Mouse (Mus musculus) large intestine, adult 2 months (tissue): Measurements from ENCODE around the gene Teddm1a. TPM values are rescaled to one million over a fixed set of nuclear protein-coding genes. Genes with fewer than 3 reads are reported as not detected.
A peak's percentile ranks its signal among the peaks of the same experiment; 100 is the strongest.
"Not testable (repeated sequence)": the region's sequence is repeated elsewhere in the genome, so short reads cannot be mapped to it uniquely, and the experiment has no call there.

Experiments used
- DNase-seq: peaks from one replicate; pipeline ENCODE4 v3.0.0-alpha.2; 2012; ENCODE audit warnings: low read depth, low spot score
- WGBS: fragments of 180-500 bp; shearing (Covaris S2); methylation state at CpG from one replicate; pipeline ENCODE4 v1.1.7; 2018; 5-methylcytosine and 5-hydroxymethylcytosine counted together
- polyA plus RNA-seq: library from polyadenylated mRNA; depleted of rRNA; stranded (reverse); fragments of >200 nt; gene quantifications from 2 replicates; pipeline ENCODE4 v1.2.3, GENCODE M21; 2012; rRNA removed

Gene Teddm1a
- 0.06 and 0.14 TPM in 2 replicates for polyA plus RNA-seq

DNA sequence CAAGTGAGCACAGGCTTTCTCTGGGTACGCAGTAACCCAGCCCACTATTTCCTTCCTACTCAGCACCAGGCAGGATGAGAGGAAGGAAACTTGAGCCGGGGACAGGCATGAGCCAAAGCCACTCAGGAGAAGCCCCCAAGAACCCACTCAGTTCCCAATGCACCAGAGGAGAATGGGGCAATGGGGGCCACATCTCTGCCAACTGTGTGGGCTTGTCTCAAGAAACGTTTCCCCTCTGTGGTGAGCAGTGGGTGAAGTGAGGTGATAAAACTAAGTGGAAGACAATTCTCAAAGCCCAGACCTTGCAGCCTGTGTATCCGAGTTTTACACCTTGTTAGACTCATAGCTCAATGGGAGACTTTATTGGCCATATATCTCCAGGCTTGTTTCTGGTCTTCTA, at the start of gene Teddm1a:
TSS of gene Teddm1a (plus strand) at position 301 of the 400 bp plus-strand sequence.
- 55% methylated on average over 4 of the region's 4 CpGs for WGBS
- DNase-seq: no peak

DNA sequence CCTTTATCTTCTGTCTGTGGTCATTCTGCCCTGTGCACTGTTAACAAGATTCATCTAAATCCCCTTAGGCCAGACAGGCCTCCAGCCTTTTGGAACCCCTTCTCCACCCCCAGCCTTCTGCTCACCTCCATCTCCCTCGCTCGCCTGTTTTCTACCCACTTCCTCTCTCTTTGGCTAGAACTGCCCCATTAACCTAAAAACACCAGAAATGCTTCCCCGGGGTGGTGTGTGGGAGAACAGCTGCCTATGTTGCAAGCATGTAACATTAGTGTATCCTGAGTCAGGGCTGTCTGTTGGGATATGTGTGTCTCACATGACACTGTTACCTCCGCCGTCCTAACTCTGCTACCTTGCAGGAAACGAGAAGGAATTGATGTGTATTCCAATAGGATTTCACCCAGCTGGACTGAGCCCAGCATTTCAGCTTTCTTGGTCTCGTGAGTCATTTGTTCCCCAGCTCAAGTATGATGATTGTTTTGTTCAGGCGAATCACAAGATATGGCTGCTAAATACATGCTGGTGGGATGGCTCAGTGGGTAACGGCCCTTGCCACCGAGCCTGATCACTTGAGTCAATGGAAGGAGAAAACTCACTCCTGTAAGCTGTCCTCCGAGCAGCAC, 49.3 kb upstream of the Teddm1a start:
- DNase-seq: no peak
- 85% methylated on average over 11 of the region's 11 CpGs for WGBS

DNA sequence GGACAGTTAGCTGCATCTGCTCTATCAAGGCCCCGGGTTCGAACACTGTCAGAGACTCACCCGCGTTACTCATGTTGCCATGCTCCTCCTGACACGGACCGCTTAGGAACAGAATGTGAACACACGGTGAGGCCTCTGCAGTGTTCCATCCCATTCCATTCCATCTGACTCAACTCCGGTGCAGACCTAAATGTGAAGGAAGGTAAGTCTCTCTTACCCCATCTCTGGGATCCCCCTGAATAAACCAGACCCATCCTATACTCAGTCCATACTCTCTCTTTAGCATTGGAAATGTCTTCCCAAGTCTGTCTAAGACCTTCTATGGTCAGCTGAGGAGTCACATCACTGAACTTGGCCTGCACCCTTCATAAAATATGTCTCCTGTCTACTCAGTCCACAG, 47.5 kb upstream of the Teddm1a start, which contains the start of gene Rgsl1:
TSS of gene Rgsl1 (minus strand) at position 101 of the 400 bp plus-strand sequence.
- DNase-seq: no peak
- 96% methylated on average over 8 of the region's 8 CpGs for WGBS

DNA sequence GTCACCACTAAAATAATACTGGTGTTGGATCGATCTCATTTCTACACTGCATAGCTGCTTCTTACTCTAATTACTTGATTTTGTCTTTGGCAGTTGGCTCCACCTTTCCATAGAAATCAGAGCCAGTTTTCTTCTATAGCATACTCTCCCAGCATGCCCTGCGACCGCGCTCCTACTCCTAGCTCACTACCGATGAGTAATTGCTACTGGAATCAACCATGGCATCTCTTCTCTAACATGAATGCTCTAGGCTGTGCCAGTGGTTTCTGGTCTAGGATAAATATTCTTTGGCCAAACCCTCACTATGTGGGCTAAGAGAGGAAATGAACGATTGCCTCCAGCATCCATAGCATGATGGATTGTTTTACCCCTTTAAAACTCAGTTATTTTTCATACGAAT, 45.1 kb upstream of the Teddm1a start:
- DNase-seq: no peak
- 84% methylated on average over 7 of the region's 7 CpGs for WGBS

DNA sequence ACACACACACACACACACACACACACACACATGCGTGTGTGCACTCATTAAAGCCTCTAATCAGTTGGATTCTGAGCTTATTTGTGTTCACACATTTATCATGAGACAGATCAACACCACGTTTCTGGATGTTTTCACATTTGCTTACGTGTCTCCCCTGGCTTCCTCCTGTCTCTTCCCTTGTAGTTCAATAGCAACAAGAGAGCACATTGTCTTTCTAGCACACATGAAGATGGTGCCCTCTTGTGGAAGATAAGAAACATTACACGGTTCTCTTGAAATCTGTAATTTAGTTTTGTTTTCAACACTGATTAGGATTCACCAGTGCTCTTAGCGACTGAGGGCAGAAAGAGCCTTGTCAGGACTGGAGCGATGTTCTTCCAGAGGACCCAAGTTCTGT, 44.7 kb upstream of the Teddm1a start:
- WGBS: 22% methylated on average over 6 of the region's 6 CpGs
- peak; percentile 7 for DNase-seq

DNA sequence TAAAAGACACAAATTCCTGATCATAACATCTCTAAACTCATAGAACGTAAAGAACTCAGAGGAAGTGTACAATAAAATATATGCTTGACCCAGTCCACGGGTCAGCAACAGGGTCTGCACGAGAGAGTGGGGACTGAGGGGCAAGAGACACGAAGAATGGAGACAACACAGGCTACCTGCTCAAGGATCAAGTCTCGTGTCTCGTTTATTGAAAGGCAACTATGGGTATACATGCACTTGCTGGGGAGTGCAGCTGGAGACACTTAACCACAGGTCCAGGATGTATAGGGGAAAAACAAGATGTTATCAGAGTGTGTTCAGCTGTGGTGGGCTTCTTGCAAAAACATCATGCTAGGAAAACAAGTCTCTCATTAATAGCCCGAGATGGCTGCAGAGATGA, 38.8 kb upstream of the Teddm1a start:
- 61% methylated on average over 7 of the region's 7 CpGs for WGBS
- DNase-seq: not testable (repeated sequence)

DNA sequence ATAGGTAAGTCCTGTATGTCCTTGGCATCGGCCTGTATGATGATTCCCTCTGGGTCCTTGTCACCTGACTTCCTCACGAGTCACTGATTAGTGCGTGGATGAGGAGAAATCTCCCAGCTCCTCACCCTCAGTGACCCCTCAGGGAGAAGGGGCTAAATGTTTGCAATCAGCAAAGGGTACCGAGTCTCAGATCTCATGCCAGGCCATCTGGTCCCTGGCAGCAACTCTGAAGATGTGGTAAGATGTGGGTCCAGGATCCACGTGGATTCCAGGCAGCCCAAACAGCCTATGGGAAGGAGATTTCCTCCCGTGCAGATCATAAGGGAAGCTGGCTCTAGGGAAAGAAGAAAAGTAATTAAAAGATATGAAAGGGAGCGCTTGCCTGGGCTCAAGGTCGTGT, 35.6 kb upstream of the Teddm1a start:
- WGBS: 74% methylated on average over 8 of the region's 8 CpGs
- no peak for DNase-seq

DNA sequence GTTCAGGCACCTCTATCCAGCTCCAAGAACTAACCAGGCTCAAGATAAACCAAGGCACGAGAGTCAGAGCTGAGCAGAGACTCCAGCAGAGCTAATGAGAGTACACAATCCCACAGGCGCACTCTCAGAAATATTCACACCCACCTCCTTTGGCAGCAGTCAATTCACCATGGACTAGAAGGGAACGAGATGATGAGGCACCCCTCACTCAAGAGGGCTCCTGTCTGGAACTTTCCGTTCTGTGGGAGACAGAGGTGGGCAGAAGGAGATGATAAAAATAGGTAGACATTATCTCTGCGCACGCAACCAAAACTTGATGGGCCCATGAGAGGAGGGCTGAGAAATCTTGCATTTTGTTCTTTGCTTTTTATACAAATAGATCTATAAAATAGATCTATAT, 17.5 kb upstream of the Teddm1a start, which contains the start of gene Teddm1b:
TSS of gene Teddm1b (plus strand) at position 301 of the 400 bp plus-strand sequence.
- DNase-seq: no peak
- WGBS: 76% methylated on average over 6 of the region's 6 CpGs

DNA sequence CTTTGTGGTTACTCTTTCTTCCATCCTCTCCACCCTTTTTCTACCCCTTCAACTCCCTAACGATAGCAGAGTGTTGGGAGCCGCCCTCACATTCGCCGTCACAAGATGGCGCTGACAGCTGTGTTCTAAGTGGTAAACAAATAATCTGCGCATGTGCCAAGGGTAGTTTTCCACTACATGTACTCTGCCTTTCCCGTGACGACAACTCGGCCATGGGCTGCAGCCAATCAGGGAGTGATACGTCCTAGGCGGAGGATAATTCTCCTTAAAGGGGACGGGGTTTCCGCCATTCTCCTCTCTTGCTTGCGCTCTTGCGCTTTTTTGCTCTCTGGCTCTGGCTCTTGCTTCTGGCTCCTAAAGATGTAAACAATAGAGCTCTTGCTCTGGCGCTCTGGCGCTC, 11.2 kb upstream of the Teddm1a start:
- WGBS: 96% methylated on average over 17 of the region's 17 CpGs

DNA sequence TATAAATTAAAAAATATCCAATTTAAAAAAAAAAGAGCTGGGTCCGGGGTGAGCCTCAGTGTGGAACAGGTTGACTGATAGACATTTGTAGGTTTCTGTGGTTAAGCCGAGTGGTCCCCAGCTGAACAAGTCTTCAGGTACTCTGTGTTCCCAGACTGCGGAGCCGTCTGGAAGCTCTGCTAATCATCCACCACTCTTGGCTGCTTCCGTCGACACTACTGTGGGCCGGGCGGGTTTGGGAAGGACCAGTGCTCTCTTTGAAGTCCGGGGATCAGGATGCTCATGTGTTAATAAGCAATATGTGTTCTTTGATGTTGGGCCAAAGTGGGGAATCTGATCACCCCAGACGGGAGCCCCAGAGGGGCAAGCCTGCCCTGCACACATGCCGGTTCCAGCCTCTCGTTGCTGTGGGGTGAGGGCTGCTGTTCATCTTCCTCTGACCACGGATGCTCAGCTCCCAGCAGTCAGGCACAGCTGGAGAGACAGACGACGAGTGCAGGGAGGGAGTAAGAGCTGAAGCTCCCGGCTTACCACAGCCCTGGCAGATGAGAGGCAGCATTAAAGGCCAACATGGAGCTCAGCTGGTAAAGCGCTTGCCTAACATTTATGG, 5.4 kb upstream of the Teddm1a start:
- 53% methylated on average over 17 of the region's 17 CpGs for WGBS
- DNase-seq: no peak

More for the DNA sequence above, 11.2 kb upstream of the Teddm1a start:
- DNase-seq: not testable (repeated sequence)

DNA sequence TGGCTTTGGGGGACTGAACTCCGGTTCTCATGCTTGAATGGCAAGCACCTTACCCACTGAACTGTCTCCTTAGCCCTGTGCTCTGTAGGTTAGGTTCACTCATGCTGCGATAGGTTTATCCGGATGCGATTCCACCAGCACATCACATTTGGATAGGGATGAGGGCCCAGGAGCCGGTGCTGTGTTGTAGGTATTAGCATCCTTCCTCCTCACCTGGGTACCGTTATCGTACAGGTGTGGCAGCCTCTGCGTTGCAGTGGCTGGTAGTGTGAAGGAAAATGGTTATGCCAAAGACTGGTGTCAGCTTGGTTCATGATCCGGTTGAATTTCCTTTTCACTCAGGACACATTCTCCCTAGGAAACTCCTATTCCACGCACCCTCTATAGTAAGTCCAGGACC, 1.4 kb upstream of the Teddm1a start:
- 95% methylated on average over 10 of the region's 10 CpGs for WGBS
- no peak for DNase-seq

DNA sequence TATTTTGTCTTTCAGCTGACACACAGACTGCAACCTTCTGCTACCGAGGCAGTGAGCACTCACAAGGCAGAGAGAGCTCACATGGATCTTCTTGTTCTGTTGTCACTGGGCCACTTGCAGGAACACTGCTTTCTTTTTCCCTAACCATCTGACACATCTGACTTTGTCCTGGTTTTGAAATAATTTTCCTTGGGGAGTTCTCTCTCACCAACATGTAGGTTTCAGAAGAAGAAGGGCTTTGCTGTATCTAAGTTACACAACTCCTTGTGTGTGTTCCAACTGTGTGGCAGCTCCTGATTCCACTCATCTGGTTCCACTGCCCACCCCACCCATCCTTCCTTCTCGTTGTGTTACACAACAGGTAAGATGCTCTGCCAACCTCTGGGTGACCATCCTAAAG, 2.2 kb downstream of the Teddm1a start:
- 54% methylated on average over 2 of the region's 2 CpGs for WGBS
- no peak for DNase-seq

DNA sequence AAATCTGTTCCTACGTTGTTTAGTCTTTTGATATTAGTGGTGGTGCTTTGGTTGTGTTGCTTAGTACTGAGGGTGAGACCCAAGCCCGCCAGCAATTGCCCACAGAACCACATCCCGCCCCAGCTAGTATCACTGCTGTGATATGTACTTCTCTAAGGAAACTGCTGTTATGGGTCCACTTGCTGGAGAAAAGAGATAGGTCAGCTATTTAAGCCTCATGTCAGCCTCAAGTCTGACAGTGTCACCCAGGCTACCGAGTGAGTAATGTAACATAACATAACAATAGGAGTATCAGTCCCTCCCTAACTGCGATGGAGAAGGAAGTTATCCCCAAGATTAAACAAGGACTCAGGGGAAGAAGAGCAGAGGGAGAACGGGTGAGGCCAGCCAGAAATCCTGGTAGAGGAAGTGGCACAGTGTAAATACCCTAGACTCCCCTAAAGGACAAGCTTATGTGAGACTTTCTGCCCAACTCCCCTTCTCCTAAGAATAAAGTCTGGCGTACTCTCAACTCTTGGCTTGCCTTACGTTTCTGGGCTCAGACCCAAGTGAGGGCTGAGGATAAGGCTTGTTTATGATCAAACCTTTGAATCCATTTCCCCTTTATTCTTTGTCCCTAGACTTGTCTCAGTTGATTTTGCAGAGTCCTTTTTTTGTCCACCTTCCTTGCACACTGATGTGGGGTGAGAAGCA, 2.8 kb downstream of the Teddm1a start:
- 41% methylated on average over 8 of the region's 8 CpGs for WGBS
- no peak for DNase-seq

DNA sequence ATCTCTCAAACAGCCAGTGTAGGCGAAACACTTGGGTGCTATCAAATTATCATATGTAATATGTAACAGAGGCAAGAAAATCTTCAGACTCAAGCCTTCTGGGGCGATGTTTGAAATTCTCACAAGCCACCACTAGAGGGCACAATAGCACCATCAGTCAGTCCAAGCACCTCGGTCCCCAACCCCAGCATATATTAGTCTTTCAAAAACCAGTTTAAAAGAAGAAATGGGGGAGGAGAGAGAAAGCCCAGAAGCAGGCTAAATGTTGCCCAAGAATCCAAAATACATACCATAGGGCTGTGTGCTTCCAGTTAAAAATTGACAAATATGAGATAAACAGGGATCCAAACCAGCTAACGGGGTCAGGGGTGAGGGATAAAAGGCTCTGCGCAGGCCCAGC, 3.4 kb downstream of the Teddm1a start:
- WGBS: 34% methylated on average over 5 of the region's 5 CpGs

DNA sequence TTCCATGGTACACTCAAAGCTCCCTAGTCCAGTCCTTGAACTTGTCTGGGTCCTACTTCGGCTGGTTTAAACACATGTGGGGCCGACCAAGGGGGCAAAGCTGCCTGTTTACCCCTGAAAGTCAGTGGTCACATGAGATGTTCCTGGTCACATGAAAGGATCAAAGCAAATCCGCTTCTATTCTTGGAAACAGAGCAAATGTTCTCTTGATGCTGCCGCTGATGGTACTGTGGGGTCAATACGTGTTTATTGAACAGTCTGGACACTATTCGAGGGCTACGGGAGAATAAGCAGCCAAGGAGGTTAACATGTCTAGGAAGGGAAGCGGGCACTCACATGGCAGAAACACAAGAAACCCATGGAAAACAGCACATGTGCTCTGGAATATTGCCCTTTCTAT, 5.7 kb downstream of the Teddm1a start:
- 93% methylated on average over 8 of the region's 8 CpGs for WGBS
- no peak for DNase-seq

More for the DNA sequence above, 3.4 kb downstream of the Teddm1a start:
- no peak for DNase-seq

DNA sequence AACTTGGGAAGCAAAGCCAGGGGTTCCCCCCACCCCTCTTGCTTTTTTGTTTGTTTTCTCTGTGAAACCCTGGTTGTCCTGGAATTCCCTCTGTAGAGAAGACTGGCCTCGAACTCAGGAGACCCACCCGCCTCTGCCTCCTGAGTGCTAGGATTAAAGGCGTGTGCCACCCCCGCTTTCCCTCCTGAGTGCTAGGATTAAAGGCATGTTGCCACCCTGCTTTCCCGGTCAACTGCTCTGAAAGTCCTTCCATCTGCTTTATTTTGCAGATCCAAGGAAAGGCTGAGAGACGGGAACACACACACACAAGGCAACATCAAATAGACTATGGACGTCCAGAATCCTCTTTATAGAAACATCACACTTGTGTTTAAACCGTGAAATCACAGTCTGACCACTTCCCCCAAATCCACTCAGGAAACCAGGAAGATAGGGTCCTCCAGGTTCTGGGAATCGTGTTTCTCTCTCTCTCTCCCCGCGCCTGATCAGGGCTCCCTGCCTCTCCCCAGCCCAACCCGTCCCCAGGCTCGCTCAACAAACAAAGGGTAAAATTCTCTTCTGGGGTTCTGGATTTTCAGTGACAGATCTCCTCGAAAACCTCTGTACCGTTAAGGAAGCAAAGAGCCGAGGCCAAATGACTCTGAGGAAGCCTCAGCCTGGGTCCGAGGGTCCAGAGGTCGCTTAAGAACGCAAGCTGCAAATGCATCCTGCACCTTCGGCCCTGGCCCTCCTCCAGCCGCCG, 7.6 kb downstream of the Teddm1a start:
- whole genome bisulfite sequencing: 12% methylated on average over 22 of the region's 22 CpGs
- DNase-seq: no peak

DNA sequence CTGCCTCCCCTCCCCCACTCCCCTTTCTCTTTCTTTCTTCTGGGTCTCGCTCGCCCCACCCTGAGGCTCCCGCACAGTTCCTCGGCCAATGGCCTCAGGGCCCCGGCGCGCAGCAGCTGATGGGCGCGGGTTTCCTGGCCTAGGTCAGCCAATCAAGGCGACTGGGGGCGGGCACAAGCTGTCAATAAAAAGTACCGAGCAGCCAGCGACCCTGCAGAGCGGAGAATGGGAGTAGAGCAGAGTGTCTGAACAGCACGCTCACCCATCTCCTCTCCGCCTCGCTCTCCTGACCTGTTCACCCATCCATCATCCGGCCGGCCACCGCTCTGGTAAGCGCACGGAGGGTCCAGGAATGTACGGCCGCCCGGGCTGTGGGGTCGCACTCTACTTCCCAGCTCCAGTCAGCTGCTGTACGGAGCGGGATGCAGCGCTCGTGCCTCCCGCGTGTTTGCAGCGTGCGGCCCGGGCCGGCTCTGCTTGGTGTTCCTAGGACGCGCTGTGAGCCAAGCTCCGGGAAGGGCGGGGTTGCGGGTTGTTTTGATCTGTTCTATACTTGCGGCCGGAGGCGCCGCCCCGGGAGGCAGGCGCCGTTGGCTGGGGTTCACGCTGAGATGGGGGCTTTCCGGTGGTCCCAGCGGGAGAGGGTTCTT, 8.3 kb downstream of the Teddm1a start, which contains the start of the genes Glul and Teddm2:
TSS of gene Glul (plus strand) at position 214 of the 650 bp plus-strand sequence.
TSS of gene Teddm2 (minus strand) at position 498 of the 650 bp plus-strand sequence.
- under 1% methylated on average over 51 of the region's 51 CpGs for WGBS

DNA sequence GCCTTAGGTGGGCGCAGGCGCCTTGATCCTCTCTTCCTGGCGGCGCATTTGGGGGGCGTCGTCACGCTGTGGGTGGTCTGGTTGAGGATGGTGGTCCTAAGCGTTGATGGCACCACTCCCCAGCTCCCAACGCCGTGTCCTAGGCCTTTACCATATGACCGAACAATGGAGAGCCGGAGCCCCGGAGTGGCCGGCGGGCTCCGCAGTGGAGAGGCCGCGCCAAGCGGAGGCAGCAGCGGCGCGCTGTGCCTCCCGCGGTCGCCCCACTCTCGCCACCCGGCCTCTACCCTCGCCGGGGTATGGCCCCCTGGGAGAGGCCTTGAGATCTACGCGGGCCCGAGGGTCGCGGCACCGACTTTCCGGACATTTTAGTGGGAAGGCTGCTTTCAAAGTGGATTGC, 8.8 kb downstream of the Teddm1a start:
- no peak for DNase-seq
- under 1% methylated on average over 36 of the region's 36 CpGs for WGBS

More for the DNA sequence above, 8.3 kb downstream of the Teddm1a start, which contains the start of the genes Glul and Teddm2:
- DNase-seq: peak; percentile 92
